Mouse (Mus musculus) thymus, postnatal 25 days (tissue): ENCODE results near the gene Il10rb.

Experiments
- DNase-seq: peaks from one replicate; pipeline ENCODE4 v3.0.0; 2022

Il10rb gene

DNA sequence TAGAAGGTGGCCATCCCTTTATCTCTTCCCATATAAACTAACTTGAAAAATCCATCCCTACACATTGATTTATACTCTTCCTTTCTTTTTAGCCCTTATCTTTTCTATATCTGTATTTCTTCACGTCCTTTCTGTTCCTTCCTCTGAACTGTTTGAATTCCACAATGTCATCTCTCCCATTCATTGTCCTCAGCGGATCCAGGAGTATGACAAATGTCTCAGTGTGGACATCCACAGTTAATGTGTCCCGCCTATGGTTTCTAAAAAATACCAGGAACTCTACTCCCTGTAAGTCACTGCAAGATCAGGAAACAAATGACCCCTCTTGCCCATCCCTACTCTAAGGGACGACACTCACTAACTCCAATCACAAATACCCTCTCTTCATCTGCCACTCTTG lies 21.7 kb upstream of the Il10rb start:
- no peak for DNase-seq

- DNase-seq = no peak
Observed at GRCm38 (mm10) chr16:91385621-91386020, 20.3 kb upstream of the Il10rb start.

GRCm38 (mm10) chr16:91386419-91387120 lies 19.4 kb upstream of the Il10rb start:
- DNase-seq = no peak

DNA sequence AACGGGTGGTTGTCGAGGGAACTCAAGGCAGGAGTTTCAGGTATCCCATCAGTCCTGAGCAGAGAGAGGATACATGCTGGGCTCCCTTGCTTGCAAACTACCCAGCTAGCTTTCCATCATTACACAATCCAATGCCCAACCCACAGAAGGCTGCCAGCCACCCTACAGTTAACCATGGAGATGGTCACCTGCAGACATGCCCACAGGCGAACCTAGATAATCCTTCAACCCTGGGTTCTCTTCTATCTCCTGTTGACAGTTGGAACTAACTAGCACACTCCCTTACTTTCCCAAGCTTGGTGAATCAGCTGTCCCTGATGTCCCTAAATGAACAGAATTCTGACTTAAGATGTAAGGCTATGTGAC lies 18.9 kb upstream of the Il10rb start:
- DNase-seq = no peak

DNA sequence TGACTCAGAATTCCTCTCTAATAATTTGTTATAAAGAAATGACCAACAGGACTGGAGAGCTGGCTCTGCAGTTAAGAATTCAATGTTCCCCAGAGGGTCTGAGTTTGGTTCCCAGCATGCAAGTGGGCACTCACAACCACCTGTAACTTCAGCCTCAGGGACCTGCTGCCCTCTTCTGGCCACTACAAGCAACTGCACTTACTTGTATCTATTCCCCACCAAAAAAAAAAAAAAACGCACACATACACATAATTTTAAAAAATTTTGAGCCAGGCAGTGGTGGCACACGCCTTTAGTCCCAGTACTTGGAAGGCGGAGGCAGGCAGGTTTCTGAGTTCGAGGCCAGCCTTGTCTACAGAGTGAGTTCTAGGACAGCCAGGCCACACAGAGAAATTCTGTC lies 15.9 kb upstream of the Il10rb start:
- DNase-seq = no peak

GRCm38 (mm10) chr16:91391421-91391820 lies 14.5 kb upstream of the Il10rb start, which contains the start of gene Gm21970:
Gene Gm21970 (plus strand): TSS chr16:91391721.
- DNase-seq = no peak

DNA sequence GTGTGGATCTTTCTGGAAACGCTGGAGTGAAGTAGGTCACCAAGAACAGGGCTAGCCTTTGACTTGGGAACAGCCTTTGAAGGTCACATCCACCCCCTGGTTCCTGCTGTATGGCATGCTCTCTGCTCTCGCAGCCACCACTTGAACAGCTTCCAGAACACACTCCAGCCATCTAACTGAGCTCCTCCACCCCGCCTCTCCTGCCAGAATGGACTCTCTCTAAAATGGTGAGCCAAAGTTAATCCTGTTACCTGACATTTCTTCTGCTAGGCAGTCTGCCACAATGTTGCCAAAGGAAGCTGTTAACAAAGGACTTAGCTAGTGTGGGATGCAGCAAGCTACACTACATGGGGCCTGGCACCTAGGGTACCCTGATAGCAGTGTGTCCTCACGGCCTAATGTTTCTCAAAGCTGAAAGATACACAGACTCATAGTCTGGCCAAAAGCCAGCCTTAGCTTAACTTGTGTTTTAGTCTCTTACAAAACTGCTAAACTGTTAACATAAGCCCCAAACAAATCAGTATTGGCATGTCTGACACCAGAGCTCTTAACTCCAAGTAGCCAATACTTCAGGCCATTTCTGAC lies 11.0 kb upstream of the Il10rb start:
- DNase-seq = no peak

GRCm38 (mm10) chr16:91395633-91396392 lies 10.2 kb upstream of the Il10rb start:
- no peak for DNase-seq

- DNase-seq = no peak
Observed at GRCm38 (mm10) chr16:91396844-91397537, 9.0 kb upstream of the Il10rb start.

DNA sequence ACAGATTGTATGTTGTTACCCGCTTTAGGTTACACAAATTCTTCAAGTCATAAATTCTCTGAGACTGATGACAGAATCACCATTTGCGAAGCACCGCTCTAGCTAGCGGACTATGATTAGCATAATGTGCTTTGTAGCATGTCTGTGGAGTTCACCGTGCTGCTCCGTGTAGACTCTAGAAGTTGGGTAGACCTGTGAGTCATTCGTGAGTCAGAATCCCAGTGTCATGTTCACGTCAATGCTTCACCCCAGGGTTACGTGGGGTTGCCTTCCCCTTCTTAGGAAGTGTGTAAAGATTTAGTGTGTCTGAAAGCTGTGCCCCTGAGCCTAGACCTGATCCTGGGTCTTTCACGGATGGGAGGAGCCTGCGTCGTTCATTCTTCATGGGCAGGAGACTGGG lies 7.9 kb upstream of the Il10rb start:
- no peak for DNase-seq

GRCm38 (mm10) chr16:91398944-91399343 lies 7.0 kb upstream of the Il10rb start:
- DNase-seq = no peak

DNA sequence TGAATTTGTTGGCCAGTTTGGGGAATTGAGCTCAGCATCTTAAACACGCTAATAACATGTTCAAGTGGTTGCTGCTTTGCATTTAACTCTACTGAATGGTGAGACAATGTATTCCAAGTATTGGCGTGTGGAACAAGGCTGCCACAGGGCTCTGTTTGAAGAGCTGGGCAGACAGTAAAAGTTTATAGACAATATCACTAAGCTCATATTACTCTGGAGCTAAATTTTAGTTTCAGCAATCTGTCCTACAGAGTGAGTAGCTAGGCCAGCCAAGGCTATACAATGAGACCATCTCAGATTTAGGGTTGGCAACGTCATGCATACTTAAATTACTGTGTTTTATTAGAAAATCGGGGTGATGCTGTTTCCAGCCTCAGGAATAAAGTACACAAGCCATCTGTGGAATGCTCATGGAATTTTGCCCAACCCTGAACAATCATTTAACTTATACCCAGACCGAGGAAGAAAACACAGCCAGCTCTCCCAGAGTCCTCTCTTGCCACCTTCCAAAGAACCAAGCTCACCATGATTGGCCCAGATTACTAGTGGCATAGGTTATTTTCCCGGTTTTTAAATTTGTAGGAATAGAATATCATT lies 4.3 kb upstream of the Il10rb start:
- no peak for DNase-seq

DNA sequence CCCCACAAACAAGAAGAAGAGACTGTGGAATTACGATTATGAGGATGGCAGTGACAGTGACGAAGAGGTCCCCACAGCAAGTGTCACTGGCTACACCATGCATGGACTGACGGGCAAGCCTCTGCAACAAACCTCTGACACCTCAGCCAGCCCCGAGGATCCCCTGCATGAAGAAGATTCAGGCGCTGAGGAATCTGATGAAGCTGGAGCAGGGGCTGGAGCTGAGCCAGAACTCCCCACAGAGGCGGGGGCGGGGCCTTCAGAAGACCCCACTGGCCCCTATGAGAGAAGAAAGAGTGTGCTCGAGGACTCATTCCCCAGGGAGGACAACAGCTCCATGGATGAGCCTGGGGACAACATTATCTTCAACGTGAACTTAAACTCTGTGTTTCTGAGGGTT lies 2.2 kb upstream of the Il10rb start:
- DNase-seq = no peak

DNA sequence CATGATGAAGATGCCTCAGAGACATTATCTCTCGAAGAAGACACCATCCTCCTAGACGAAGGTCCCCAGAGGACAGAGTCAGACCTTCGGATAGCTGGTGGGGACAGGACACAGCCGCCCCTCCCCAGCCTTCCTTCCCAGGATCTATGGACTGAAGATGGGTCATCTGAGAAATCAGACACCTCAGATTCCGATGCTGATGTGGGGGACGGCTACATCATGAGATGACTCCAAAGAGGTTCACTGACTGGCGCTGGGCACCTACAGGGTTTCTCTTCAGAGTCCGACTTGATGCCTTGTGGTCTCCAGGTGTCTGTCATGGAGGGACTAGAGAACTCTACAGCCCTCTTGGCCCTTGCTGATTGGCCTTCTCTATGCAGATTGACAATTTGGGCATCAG lies 1.8 kb upstream of the Il10rb start:
- DNase-seq = no peak

DNA sequence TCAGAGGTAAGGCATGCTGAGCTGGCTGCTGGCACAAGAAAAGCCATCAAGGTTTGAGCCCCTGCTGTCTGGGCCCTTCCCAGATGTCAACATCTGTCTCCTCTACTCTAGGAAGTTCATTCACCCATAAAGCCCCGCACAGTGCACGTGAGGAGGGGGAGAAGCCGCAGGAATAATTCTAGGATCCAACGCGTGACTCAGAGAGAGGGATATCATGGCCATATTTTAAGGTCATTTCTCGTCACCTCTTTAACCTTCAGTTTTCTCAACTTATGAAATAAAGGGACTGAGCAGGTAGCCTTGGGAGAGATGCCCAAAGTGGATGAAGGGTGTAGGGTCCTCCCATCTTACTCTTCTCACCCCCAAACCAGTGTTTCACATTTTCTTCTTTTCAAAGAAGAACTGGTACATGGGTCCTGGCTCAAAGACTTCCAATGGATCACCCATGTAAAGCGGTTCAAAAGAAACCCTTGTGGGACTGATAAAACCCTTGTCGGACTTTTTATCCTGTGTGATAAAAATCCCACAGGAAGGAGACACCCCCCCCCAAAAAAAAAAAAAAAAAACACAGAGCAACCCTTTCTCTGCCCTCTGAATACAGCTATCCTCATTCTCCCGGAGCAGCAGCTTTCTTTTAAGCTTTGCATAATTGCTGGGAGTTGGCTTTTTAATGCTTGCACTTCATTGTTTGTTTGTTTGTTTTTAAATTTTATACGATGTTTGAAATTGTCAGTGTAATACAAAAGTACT lies 961 bp upstream of the Il10rb start:
- DNase-seq = no peak

- no peak for DNase-seq
Observed at GRCm38 (mm10) chr16:91406585-91407220, 739 bp downstream of the Il10rb start.

GRCm38 (mm10) chr16:91413102-91413844 lies 7.3 kb downstream of the Il10rb start:
- DNase-seq = peak; percentile 20

GRCm38 (mm10) chr16:91415391-91416189 lies 9.6 kb downstream of the Il10rb start:
- no peak for DNase-seq

DNA sequence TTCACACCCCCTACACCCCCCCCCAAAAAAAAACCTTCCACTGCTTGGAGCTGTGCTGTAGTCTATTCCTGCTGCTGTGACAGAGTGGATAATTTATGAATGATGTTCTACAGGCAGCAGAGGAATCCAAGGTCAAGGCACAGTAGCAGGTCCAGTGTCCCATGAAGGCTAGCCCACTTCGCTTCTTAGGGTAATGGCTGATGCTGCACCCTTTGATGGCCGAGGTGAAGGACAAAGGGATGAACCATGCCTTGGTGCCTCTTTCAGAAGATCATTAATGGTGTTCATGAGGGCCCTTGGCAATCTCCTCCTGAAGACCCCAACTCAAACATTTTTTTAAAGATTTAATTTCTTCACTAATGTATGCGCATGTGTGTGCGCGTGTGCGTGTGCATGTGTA lies 10.4 kb downstream of the Il10rb start:
- no peak for DNase-seq

DNA sequence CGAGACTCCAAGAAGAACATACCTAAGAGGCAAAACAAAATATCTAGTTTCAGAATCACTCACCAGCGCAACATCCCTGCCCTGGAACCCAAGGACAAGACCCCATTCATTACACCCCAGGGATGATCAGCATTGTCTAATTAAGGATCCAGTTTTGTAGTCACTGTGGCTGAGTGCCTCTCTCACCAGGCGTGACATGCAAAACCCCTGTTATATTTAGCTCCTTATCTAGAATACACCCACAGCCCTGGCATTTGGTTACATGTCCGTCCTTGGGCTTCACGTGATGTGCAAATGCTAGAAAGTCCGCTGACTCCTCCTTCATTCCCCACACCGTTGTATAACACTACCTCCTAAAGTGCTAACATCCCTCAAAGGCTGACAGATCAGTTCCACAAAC lies 11.0 kb downstream of the Il10rb start:
- no peak for DNase-seq
